Mouse (Mus musculus) adrenal gland, adult 2 months (tissue): ENCODE data around the gene Slfn3. TPM values are rescaled to one million over a fixed set of nuclear protein-coding genes. Genes with fewer than 3 reads are reported as not detected.
"Not testable (repeated sequence)": the region's sequence is repeated elsewhere in the genome, so short reads cannot be mapped to it uniquely, and the experiment has no call there.

Experiments used
- DNase-seq: peaks from one replicate; pipeline ENCODE4 v3.0.0; 2021
- long read RNA-seq: library from polyadenylated mRNA; stranded (forward); transcript quantifications from one replicate; pipeline ENCODE4 v2.0.0, GENCODE M21; 2021
- polyA plus RNA-seq: library from polyadenylated mRNA; depleted of rRNA; stranded (reverse); fragments of >200 nt; gene quantifications from 2 replicates; pipeline ENCODE4 v1.2.3, GENCODE M21; 2012; rRNA removed
- total RNA-seq, 2 experiments: library from RNA; stranded (reverse); gene quantifications; 2 replicates each; pipeline ENCODE4 v1.2.3; 2021

Gene Slfn3
- 1 to 10 TPM; 2.7 to 2.8 TPM for total RNA-seq
- 0.03 and 0.21 TPM in 2 replicates for polyA plus RNA-seq
- long read RNA-seq, result 0 reads

DNA sequence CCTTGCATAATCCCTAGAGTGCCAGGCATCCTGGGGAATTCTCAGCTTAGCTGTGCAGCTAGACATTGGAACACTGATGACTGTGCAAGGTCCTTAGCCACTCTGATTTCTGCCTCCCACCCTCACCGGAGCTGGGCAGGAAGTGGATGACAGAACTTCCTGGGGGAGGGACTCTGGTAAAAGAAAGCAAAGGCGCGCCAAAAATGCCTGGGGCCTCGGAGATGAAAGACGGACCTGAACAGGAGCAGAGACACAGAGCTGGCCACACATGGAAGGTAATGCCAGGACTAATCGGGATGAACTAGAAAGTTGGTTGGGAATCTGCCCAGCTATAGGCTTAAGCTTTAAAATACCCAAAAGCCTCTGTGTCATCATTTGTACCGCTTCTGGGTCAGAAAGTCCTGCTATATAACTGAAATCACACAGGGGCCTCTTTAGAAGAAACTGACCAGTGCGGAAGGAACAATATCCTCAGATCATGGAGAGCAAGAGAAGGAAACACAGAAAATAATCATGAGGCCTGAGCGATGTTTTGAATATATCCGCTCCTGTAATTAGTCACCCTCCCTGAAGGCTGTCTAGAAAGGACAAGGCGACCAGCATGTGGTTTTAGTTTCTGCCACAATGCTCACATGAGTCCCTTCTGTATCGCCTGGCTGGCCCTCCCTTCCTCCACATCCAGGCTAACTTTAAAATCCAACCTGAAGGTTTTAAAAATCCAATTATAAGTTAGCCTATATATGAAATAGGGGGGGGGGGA lies at the start of gene Slfn3:
Gene Slfn3, plus strand, starts transcription at position 197 of the 760 bp plus-strand sequence.
- peak; percentile 45 for DNase-seq

DNA sequence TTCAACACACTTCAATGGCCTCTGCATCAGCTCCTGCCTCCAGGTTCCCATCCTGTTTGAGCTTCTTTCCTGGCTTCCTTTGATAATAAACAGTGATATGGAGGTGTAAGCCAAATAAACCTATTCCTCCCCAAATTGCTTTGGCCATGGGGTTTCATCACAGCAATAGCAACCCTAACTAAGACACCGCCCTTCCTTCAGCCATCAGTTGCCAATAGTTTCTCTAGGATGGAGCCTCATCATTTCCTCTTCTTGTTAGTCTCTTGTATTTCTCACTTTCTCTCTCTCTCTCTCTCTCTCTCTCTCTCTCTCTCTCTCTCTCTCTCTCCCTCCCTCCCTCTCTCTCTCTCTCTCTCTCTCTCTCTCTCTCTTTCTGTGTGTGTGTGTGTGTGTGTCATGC lies 42.2 kb upstream of the Slfn3 start:
- DNase-seq, result not testable (repeated sequence)

DNA sequence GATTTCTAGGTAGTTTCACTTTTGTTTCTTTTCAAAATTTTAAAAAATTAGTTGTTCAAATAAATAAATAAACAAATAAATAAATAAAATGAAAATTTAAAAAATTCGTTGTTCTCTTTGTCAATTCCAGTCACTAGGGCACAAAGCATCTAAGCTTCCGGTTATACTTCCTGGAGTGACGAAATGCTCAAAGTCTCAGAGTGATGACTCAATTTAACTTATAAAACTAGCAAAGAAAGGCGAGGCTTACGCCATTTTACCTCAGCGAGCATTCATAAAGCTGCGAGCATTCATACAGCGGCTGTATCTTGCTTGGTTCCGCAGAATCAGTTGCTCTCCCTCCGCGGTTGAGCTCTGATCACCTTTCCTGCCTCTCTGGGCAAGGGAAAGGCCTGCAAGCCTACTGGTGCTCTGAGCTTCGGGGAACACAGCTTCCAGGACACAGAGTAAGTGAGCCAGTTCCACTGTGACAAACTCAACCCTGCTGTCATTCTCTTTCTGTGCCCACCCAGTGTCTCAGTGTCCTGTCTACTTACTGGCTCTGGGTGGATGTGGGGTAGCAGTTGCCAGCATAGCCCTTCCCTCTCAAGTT lies 16.1 kb upstream of the Slfn3 start, which contains the start of gene Slfn4:
Gene Slfn4, plus strand, starts transcription at position 239 of the 592 bp plus-strand sequence.
- DNase-seq, result no peak

DNA sequence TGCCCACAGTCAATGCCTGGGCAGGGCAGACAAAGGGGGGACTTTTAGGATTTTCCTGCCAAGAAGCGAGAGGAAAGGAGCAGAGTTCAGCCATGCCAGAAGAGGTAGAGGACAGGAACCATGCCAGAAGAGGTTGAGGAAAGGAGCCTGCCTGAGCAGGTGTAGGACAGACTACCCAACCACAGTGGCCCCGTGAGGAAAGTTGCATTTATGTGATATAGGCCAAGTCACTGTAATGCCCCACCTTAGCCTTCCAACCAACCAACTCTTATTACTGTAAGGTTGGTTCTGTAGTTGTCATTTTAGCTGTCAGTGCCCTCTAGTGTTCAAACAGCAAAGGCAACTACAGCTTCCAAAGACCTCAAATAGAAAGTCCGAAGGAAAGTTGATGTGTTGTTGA lies 871 bp downstream of the Slfn3 start:
- DNase-seq, result peak; percentile 18

DNA sequence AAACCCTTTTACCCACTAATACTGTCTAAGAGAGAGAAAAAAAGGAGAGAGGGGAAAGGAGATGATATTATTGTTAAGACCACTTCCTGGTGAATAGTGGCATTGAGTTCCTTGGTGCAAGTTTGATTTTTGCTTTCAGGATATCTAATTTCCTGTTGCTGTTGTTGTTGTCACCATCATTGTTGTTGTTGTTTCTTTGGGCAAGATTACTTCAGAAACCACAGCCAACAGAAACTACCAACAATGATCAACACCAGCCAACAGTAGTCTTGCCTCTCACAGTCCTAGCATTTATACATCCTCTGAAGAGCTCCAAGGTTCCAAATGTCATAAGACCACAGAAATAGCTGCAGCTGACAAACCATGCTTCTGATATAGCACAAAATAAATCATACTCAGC lies 13.9 kb downstream of the Slfn3 start:
- no peak for DNase-seq

DNA sequence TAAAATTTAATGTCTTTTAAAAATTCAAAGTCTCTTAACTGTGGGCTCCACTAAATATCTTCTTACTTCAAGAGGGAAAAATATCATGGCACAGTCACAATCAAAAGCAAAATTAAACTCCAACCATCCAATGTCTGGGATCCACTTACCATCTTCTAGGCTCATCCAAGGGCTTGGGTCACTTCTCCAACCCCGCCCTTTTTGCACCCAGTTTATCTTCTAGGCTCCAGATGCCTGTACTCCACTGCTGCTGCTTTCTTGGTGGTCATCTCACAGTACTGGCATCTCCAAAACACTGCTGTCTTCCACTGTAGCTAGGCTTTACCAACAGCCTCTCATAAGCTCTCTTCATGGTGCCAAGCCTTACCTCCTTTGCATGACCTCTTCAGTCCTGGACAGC lies 25.0 kb downstream of the Slfn3 start:
- no peak for DNase-seq

DNA sequence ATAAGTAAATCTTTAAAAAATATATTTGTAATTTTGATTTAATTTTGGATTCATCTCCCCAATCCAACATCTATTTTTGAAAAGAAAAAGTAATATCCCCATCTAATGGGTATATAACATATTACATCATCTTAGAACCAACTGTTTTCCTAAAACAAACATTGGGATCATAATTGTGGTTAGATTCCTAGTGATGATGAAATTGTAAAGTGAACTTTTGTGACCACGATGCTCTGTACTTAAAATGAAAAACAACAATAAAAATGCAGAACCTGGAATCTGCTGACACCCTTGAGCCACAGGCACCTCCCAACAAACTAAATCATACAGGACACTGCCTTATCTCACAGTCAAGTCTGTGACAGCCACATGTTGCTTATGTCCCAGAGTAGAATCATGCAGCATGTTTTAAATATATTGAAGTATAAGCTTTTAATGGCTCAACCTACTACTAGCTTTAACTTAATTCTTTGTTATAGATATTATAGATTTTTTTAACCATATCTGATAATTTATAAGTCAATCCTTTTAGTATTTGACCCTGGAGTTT lies 30.3 kb downstream of the Slfn3 start:
- no peak for DNase-seq

DNA sequence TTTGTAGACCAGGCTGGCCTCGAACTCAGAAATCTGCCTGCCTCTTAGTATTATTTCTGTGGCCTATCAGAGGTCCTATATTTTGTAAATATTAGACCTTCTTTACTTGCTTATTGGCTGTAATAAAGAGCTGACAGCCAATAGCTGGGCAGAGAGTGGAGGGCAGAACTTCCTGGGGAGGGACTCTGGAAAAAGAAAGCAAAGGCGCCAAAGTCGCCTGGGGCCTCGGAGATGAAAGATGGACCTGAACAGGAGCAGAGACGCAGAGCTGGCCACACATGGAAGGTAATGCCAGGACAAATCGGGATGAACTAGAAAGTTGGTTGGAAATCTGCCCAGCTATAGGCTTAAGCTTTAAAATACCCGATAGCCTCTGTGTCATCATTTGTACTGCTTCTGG lies 32.2 kb downstream of the Slfn3 start:
- no peak for DNase-seq

DNA sequence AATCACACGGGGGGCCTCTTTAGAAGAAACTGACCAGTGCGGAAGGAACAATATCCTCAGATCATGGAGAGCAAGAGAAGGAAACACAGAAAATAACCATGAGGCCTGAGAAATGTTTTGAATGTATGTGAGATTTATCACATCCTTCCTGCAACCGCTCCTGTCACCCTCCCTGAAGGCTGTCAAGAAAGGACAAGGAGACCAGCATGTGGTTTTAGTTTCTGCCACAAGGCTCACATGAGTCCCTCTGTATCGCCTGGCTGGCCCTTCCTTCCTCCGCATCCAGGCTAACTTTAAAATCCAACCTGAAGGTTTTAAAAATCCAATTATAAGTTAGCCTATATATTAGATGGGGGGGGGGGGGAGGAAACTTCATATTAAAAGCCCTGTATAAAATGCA lies 32.7 kb downstream of the Slfn3 start:
- DNase-seq, result not testable (repeated sequence)

DNA sequence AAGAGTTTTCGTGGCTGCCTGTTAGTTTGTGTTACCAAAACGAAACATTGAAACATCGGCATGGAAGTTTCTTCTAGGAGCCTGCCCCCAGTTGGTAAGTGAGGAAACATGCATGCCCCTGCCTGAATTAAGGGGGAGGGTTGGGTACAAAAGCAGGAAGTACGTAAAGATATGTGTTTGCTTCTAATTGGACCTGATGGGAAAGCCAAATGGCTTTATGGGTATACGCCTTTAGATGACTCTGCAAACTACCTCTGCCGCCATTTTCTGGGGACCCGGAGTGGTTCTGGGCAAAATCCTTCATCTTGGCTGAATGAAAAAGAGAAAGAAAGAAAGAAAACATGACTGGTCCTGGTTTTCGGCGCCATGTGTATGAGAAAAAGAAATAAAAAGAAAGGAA lies 33.1 kb downstream of the Slfn3 start:
- no peak for DNase-seq

DNA sequence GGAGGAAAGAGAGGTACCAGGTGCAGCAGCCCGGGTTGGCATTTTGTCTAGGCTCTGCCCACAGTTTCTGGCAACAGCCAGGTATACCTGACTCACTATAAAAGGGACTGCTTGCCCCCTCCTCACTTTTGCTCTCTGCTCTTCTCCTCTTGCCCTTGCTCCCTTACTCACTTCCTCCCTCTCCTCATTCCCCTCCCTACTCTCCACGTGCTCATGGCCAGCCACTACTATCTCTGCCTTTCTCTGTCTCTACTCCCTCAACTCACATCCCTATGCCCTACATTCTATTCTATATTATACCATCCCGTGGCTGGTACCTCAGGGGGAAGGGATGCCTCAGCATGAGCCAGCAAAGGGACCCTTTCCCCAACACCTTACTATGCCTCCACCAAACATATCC lies 33.6 kb downstream of the Slfn3 start:
- no peak for DNase-seq

DNA sequence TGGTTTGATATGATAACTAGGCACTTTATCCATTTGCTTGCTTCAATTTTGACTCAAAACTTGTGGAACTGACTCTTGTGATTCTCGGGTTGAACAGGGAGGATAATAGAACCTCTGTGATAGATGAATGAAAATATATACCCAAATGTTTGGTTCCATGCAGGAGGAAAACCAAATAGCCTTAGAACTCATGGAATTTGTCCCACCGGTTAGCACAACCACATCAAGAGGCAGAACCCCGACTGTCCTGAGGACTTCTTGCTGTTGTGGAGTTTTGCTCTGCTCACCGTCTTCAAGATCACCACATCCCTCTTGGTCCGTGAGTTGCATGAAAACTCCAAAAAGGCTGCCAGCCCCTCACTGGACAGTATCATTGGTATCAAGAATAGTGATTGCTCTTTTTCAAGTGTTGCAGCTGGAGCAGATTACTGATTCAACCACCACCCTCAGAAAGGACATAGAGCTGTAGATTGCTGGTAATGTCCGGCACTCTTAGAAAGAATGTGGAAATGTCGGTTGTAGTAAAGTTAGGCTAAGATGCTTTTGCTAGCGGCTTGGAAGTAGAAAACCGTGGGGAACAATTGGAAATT lies 34.3 kb downstream of the Slfn3 start:
- no peak for DNase-seq

DNA sequence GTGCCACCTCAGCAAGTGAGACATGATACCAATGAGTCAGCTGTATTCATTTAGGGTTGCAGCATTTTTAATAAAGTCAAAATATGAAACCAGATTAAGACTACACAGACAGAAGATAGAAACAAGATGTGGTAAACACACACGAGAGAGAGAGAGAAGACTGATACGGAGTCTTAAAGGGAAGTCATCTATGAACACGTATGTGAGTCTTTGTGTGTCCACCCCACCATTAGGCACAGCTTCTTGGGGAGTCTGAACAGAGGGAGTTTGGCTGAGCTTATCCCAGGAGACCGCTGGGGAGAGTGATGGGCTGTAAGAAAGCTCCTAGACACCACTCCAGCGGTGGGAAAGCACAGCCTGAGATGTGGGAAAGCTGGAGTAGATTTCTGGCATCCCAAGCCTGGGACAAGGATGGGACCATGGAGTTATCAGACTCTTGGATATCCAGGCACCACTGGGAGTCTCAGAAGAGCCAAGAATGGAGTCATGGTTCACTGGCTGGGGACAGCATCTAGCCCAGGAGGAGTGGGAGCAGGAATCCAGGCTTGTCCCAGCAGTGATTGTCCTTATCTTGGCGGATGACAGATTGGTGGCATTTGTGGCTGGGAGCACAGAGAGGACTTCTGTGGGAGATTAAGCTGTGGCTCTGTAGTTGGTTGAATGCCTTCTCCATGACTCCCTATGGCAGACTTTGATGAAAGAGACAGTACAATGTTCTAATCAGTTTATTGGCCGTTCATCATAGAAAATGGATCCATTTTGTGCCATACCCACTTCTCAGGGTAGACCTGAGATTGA lies 37.0 kb downstream of the Slfn3 start:
- no peak for DNase-seq

DNA sequence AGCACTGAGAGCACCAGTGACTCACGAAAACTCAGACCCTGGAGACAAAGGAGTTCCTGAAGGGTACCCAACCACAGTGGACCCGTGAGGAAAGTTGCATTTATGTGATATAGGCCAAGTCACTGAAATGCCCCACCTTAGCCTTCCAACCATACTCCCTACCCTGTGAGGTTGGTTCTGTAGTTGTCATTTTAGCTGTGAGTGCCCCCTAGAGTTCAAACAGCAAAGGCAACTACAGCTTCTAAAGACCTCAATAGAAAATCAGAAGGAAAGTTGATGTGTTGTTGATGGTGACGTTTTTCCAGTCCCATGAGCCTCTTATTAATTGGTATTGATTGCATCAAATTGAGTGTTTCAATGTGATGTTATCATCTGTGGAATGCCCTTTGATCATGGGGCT lies 39.8 kb downstream of the Slfn3 start:
- peak; percentile 10 for DNase-seq

DNA sequence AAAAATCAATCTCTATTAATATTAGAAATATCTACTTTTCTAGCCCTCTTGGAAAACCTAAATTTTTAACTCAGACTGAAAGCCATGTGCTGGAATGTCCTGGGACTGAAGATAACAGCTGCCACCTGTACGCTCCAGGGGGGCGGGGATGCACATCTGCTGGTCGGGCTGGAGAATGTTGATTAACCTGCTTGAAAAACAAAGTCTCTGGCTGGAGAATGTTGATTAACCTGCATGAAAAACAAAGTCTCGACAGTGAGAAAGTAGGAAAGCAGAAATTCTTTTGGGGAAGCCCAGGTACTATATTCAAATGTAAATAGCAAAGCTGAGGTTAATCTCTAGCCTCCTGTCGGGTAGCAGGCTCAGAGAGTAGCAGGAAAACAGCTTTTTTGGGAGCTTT lies 42.5 kb downstream of the Slfn3 start:
- DNase-seq, result not testable (repeated sequence)

DNA sequence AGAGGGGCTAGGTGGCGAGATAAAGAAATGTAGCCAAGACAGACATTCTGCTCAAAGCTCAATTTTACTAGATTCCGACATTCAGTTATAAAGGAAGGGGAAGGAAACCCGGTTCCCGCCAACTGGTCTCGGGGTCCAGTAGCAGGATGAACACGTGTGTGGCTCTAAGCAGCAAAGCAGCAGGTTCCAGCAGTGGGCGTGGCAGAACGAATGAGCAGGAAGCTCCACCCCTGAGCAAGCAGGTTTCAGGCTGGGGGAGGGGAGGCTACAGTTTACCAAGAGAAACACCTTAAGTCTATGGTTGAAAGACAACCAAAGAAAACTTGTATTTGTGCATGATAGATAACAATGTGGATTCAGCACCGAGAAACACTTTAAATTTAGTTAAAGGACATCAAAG lies 46.3 kb downstream of the Slfn3 start:
- not testable (repeated sequence) for DNase-seq

DNA sequence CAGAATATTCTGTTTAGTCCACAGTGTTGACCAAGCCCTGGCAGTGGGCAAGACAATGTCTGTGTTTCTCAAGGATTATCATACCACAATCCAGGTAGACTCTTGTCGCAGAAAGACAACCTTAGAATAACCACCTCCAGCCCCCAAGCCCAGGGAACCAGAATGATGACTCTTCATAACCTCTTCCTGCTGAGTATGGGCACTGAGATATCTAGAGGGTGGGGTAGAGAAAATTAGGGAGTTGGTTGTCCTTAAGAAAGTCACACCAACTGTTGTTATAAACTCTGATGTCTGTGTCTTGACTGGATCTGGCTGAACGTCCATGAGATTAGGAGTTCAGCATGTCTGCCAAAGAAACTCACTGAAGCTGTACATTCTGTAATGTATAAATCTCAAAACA lies 47.3 kb downstream of the Slfn3 start:
- no peak for DNase-seq

DNA sequence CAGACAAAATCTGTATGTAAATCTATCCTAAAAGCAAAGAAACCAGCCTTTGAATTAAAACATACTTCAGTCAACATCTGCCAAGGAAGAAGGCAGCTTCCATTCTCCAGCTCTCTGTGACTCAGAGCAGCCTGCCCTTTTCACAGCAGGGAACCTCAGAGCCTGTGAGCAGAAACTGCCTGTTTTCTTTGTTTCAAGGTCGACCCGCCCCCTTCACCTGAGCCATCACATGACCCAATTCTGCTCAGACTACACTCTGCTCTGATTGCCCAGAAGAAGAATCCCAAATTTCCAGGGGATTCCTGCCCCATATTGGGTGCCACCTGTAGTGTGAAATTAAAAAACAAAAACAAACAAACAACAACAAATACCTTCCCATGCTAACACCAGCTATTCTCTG lies 48.7 kb downstream of the Slfn3 start:
- no peak for DNase-seq

DNA sequence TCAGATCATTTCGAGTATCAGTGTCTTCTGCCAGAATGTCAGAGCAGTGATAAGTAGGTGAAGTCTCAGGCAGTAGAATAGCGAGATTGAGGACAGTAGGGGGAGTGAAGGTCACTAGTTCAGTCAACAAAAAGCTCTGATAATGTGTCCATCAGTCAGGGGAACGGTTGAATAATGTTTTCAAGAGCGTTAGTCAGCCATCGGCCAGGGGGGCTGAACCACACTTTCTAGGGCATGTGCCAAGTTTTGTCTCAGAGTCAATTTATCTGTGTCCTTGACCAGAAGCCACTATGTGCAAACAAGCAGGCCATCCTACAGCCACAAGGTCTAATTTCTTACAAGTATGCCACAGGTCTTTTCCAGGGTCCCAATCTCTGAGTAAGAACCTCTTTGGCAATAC lies 66.1 kb downstream of the Slfn3 start:
- DNase-seq, result peak; percentile 89

DNA sequence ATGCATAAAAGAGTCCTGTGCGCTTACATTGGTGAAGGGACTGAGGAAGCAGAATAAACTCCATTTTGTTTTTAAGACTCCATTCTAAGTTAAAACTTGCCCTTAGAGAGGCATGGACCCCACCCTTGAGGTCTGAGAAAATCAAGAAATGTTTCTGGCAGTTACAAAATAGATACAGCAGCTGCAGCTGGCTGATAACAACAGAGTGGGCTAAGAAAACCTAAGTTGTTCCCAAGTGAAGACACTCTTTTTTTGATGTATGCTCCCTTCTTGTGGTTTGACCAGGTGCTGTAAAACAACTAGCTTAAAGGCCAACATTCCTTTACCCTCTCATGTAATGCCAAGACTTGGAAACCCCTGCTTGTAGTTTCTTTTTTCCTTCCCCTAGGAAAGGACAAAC lies 71.5 kb downstream of the Slfn3 start:
- no peak for DNase-seq

DNA sequence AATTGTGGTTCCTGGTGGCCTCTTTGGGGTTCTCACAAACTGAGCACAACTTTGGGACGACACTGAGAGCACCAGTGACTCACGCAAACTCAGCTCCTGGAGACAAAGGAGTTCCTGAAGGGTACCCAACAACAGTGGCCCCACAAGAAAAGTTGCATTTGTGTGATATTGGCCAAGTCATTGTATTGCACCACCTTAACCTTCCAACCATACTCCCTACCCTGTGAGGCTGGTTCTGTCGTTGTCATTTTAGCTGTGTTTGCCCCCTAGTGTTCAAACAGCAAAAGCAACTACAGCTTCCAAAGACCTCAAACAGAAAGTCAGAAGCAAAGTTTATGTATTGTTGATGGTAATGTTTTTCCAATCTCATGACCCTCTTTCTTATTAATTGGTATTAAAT lies 72.0 kb downstream of the Slfn3 start:
- DNase-seq, result no peak
